Mouse (Mus musculus) MEL (cell line): Measurements from ENCODE around the gene Apbb1ip. TPM values are rescaled to one million over a fixed set of nuclear protein-coding genes. Genes with fewer than 3 reads are reported as not detected.
"Not testable (repeated sequence)": the region's sequence is repeated elsewhere in the genome, so short reads cannot be mapped to it uniquely, and the experiment has no call there.

Experiments
- DNase-seq: peaks from one replicate; pipeline ENCODE4 v3.0.0; 2011; ENCODE audit warnings: low read depth, low spot score
- H3K27ac ChIP-seq: 2 replicates; pipeline ENCODE4 v1.5.1; 2012; ENCODE audit warnings: low read depth, mild to moderate bottlenecking, control low read depth, low read length, moderate library complexity; ENCODE audit not compliant: control insufficient read depth
- H3K27me3 ChIP-seq, 2 experiments: fragments of 150-350 bp in 1 of 2; sonication (generic) in 1 of 2; 2 replicates each; pipeline ENCODE4 v1.6.1; 2012; ENCODE audit warnings: low read length in 2 of 2, mild to moderate bottlenecking in 2 of 2, improper control_type of control experiment in 1 of 2, moderate library complexity in 1 of 2; ENCODE audit not compliant: insufficient read depth in 2 of 2, control insufficient read depth in 1 of 2
- H3K36me3 ChIP-seq, 2 experiments: 2 replicates each; pipeline ENCODE4 v1.6.1; 2012 to 2014; ENCODE audit warnings: low read length in 2 of 2, improper control_type of control experiment in 1 of 2, inconsistent platforms in 1 of 2, mild to moderate bottlenecking in 1 of 2; ENCODE audit not compliant: insufficient read depth in 2 of 2, control insufficient read depth in 1 of 2
- H3K4me1 ChIP-seq, 2 experiments: fragments of 150-350 bp in 1 of 2; sonication (generic) in 1 of 2; 2 replicates each; pipeline ENCODE4 v1.6.1; 2012; ENCODE audit warnings: low read length in 2 of 2, improper control_type of control experiment in 1 of 2, mild to moderate bottlenecking in 1 of 2; ENCODE audit not compliant: insufficient read depth in 2 of 2, control insufficient read depth in 1 of 2
- H3K4me3 ChIP-seq, 2 experiments: fragments of 150-350 bp in 1 of 2; sonication (generic) in 1 of 2; 2 replicates each; pipeline ENCODE4 v1.5.1; 2012; ENCODE audit warnings: low read depth in 2 of 2, low read length in 2 of 2, mild to moderate bottlenecking in 2 of 2, moderate library complexity in 2 of 2, control low read depth in 1 of 2, improper control_type of control experiment in 1 of 2; ENCODE audit not compliant: control insufficient read depth in 1 of 2, insufficient read depth in 1 of 2
- H3K79me2 ChIP-seq: 2 replicates; pipeline ENCODE4 v1.6.1; 2012; ENCODE audit warnings: mild to moderate bottlenecking, low read length, moderate library complexity; ENCODE audit not compliant: control insufficient read depth, poor library complexity, insufficient read depth
- H3K9ac ChIP-seq: 2 replicates; pipeline ENCODE4 v1.6.1; 2012; ENCODE audit warnings: low read depth, mild to moderate bottlenecking, control low read depth, low read length, moderate library complexity; ENCODE audit not compliant: control insufficient read depth, poor library complexity, severe bottlenecking
- H3K9me3 ChIP-seq: fragments of 150-350 bp; sonication (generic); replicated peaks from 2 replicates; pipeline ENCODE4 v1.6.1; 2012; ENCODE audit warnings: mild to moderate bottlenecking, low read length, improper control_type of control experiment, moderate library complexity; ENCODE audit not compliant: insufficient read depth
- CHD1 ChIP-seq: IDR thresholded peaks from 2 replicates; pipeline ENCODE4 v1.6.1; 2012; ENCODE audit warnings: low read depth, mild to moderate bottlenecking, inconsistent platforms, low read length, improper control_type of control experiment
- CTCF ChIP-seq, 3 experiments: IDR thresholded peaks in 2 of 3; conservative IDR thresholded peaks in 1 of 3; 2 replicates each; pipeline ENCODE4 v1.5.1; 2011 to 2012; ENCODE audit warnings: low read length in 3 of 3, low read depth in 2 of 3, mild to moderate bottlenecking in 2 of 3, improper control_type of control experiment in 1 of 3, inconsistent platforms in 1 of 3, mixed read lengths in 1 of 3, moderate library complexity in 1 of 3; ENCODE audit not compliant: control insufficient read depth in 1 of 3, insufficient read depth in 1 of 3, poor library complexity in 1 of 3, severe bottlenecking in 1 of 3
- ELF1 ChIP-seq: IDR thresholded peaks from 2 replicates; pipeline ENCODE4 v1.6.1; 2014; ENCODE audit warnings: low read depth, mild to moderate bottlenecking, inconsistent platforms, low read length, improper control_type of control experiment, moderate library complexity
- GABPA ChIP-seq: IDR thresholded peaks from 2 replicates; pipeline ENCODE4 v1.6.1; 2012; ENCODE audit warnings: low read depth, mild to moderate bottlenecking, inconsistent platforms, low read length, improper control_type of control experiment, moderate library complexity
- HCFC1 ChIP-seq: IDR thresholded peaks from 2 replicates; pipeline ENCODE4 v1.6.1; 2012; ENCODE audit warnings: low read depth, mild to moderate bottlenecking, inconsistent platforms, low read length, improper control_type of control experiment, moderate library complexity
- MEF2A ChIP-seq: IDR thresholded peaks from 2 replicates; pipeline ENCODE4 v1.6.1; 2014; ENCODE audit warnings: low read depth, mild to moderate bottlenecking, inconsistent platforms, low read length, improper control_type of control experiment; ENCODE audit not compliant: poor library complexity, insufficient replicate concordance, severe bottlenecking; ENCODE audit errors: extremely low read depth
- MXI1 ChIP-seq: IDR thresholded peaks from 2 replicates; pipeline ENCODE4 v1.6.1; 2011; ENCODE audit warnings: mild to moderate bottlenecking, low read depth, low read length, improper control_type of control experiment
- NELFE ChIP-seq: IDR thresholded peaks from 2 replicates; pipeline ENCODE4 v1.6.1; 2011; ENCODE audit warnings: low read depth, low read length, improper control_type of control experiment
- POLR2A ChIP-seq, 2 experiments: IDR thresholded peaks; 2 replicates each; pipeline ENCODE4 v1.6.1; 2011 to 2012; ENCODE audit warnings: low read length in 2 of 2, mild to moderate bottlenecking in 2 of 2, control low read depth in 1 of 2, improper control_type of control experiment in 1 of 2, low read depth in 1 of 2, moderate library complexity in 1 of 2; ENCODE audit not compliant: control insufficient read depth in 1 of 2, insufficient read depth in 1 of 2, poor library complexity in 1 of 2
- RAD21 ChIP-seq: IDR thresholded peaks from 2 replicates; pipeline ENCODE4 v1.6.1; 2011; ENCODE audit warnings: mild to moderate bottlenecking, low read depth, low read length, improper control_type of control experiment
- SIN3A ChIP-seq: IDR thresholded peaks from 2 replicates; pipeline ENCODE4 v1.6.1; 2012; ENCODE audit warnings: low read length, improper control_type of control experiment, inconsistent platforms
- SMC3 ChIP-seq: IDR thresholded peaks from 2 replicates; pipeline ENCODE4 v1.6.1; 2011; ENCODE audit warnings: low read depth, low read length, improper control_type of control experiment
- TBP ChIP-seq: IDR thresholded peaks from 2 replicates; pipeline ENCODE4 v1.8.0; 2011; ENCODE audit warnings: low read depth, low read length, improper control_type of control experiment
- TCF12 ChIP-seq: IDR thresholded peaks from 2 replicates; pipeline ENCODE4 v1.6.1; 2014; ENCODE audit warnings: low read depth, mild to moderate bottlenecking, inconsistent platforms, low read length, improper control_type of control experiment, moderate library complexity
- UBTF ChIP-seq: IDR thresholded peaks from 2 replicates; pipeline ENCODE4 v1.6.1; 2012; ENCODE audit warnings: low read depth, mild to moderate bottlenecking, inconsistent platforms, low read length, improper control_type of control experiment, moderate library complexity, borderline replicate concordance; ENCODE audit not compliant: insufficient read depth
- USF2 ChIP-seq, 2 experiments: IDR thresholded peaks; 2 replicates each; pipeline ENCODE4 v1.6.1; 2011 to 2012; ENCODE audit warnings: improper control_type of control experiment in 2 of 2, low read length in 2 of 2, borderline replicate concordance in 1 of 2, inconsistent platforms in 1 of 2, low read depth in 1 of 2, mild to moderate bottlenecking in 1 of 2; ENCODE audit not compliant: insufficient read depth in 1 of 2
- ZC3H11A ChIP-seq: IDR thresholded peaks from 2 replicates; pipeline ENCODE4 v1.6.1; 2012; ENCODE audit warnings: low read depth, mild to moderate bottlenecking, inconsistent platforms, low read length, improper control_type of control experiment
- polyA plus RNA-seq, 2 experiments: library from polyadenylated mRNA; stranded (reverse) in 1 of 2; unstranded in 1 of 2; fragments of >175 nt in 1 of 2; fragments of >200 nt in 1 of 2; gene quantifications; 2 replicates each; pipeline versions ENCODE4 v1.2.1 to v1.2.4; 2012; ENCODE audit warnings: low replicate concordance in 2 of 2, low read depth in 1 of 2; ENCODE audit not compliant: insufficient read length in 2 of 2, insufficient read depth in 1 of 2, missing spikeins in 1 of 2
- total RNA-seq: library from RNA; depleted of rRNA; stranded (reverse); fragments of 300-350 nt; gene quantifications from 2 replicates; pipeline ENCODE4 v1.2.3, GENCODE M21; 2012

The Apbb1ip gene
- total and polyA plus RNA-seq, 3 experiments, result 7.4 to 60.7 TPM; not detected in 1

DNA sequence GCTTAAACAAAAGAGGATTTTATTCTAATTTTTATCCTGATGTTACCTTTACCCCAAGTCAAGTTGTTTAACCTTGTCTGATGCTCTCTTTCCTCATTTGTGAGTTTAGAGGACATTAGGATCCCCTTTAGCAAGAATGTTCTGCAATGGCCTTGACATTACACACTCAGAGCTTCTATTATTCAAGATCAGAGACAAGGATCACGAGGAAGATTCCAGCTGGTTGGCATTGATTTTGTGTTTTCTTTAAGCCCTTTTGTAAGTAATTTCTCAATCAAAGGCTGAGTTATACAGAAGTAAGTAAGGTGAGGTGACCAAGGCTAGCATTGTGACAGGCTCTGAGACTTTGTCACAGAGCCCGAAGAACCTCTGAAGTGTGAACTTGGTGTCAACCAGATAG is 88.3 kb downstream of the Apbb1ip start:
- no peaks in the 10 kb centered on the region for H3K79me2 ChIP-seq
- H3K9me3 ChIP-seq, result no peaks in the 10 kb centered on the region
- no peak overlapping the region for H3K4me3 ChIP-seq
- peaks cover 0 to 13% of the 10 kb centered on the region in 2 experiments; a peak in 3 of 4 replicates for H3K36me3 ChIP-seq
- DNase-seq, result no peak
- H3K27me3 ChIP-seq, result no peaks in the 10 kb centered on the region
- TF ChIP-seq CTCF (IDR thresholded peaks at IDR 0.05 in 2 of 3, conservative IDR thresholded peaks at IDR 0.05 in 1 of 3; ENCODE audit: control insufficient read depth in 1 of 3, insufficient read depth in 1 of 3, low read depth in 2 of 3, low read length in 3 of 3, poor library complexity in 1 of 3, severe bottlenecking in 1 of 3), result no peak
- TF ChIP-seq CHD1, result no peak
- TF ChIP-seq MEF2A, result no peak
- TF ChIP-seq TBP, result no peak
- no peak for TF ChIP-seq SIN3A
- no peak for TF ChIP-seq HCFC1
- TF ChIP-seq USF2 (IDR thresholded peaks at IDR 0.05; ENCODE audit: borderline replicate concordance in 1 of 2, insufficient read depth in 1 of 2, low read depth in 1 of 2, low read length in 2 of 2), result no peak
- no peak for TF ChIP-seq POLR2A (IDR thresholded peaks at IDR 0.05; ENCODE audit: control insufficient read depth in 1 of 2, insufficient read depth in 1 of 2, low read depth in 1 of 2, low read length in 2 of 2, poor library complexity in 1 of 2)
- TF ChIP-seq GABPA, result no peak
- TF ChIP-seq ELF1, result no peak
- no peak for TF ChIP-seq NELFE
- TF ChIP-seq, all 39 proteins: peak for 0
- Histone ChIP-seq H3K9ac (no peak overlapping the region), H3K27ac (no peak overlapping the region), H3K4me1 (no peaks in the 10 kb centered on the region)

DNA sequence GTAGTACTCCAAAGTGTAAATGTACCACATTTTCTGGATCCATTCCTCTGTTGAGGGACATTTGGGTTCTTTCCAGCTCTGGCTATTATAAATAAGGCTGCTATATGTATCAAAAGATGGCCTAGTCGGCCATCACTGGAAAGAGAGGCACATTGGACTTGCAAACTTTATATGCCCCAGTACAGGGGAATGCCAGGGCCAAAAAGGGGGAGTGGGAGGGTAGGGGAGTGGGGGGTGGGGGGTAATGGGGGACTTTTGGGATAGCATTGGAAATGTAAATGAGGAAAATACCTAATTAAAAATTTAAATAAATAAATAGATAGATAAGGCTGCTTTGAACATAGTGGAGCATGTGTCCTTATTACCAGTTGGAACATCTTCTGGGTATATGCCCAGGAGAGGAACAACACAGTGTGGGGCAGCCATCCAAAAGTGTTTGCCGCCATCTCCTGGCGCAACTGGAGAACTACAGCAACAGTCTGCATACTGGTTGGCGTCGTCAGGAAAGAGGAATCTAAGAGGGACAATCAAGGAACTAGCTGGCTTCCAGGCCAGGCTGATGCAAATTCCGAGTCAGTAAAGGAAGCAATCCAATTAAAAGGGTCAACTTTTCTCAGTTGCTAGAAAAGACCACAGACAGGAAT is 90.6 kb downstream of the Apbb1ip start:
- not testable (repeated sequence) for H3K4me3 ChIP-seq, H3K27me3 ChIP-seq, H3K79me2 ChIP-seq, H3K27ac ChIP-seq, H3K9me3 ChIP-seq, H3K9ac ChIP-seq, H3K4me1 ChIP-seq
- peak; percentile 86 for TF ChIP-seq ZC3H11A
- peak; percentile 88 for TF ChIP-seq SMC3
- peak; percentile 86 for TF ChIP-seq RAD21
- TF ChIP-seq CTCF (IDR thresholded peaks at IDR 0.05 in 2 of 3, conservative IDR thresholded peaks at IDR 0.05 in 1 of 3; ENCODE audit: control insufficient read depth in 1 of 3, insufficient read depth in 1 of 3, low read depth in 2 of 3, low read length in 3 of 3, poor library complexity in 1 of 3, severe bottlenecking in 1 of 3), result peak; percentile 69 to 87 (median 85)
- peaks cover 0 to 15% of the 10 kb centered on the region in 2 experiments; a peak in 2 of 4 replicates for H3K36me3 ChIP-seq
- DNase-seq, result peak; percentile 86

DNA sequence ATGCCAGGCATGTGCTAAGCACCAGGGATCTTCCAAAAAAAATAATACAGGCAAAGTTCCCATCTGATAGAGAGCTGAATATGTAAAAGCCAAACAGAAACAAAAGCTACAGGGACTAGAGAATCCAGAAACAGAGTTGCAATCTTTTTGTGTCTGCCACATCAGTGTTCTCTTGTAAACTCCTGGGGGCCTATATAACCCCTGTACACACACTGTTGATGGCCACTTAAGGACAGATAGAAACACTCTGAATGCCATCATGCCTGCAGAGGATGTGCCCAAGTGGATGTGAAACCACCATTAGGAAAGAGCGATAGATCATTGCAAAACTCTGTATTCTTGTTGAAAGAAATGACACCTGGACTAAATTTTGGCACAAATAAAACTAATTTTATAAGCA is 91.9 kb downstream of the Apbb1ip start:
- H3K9ac ChIP-seq, result no peak overlapping the region
- no peaks in the 10 kb centered on the region for H3K79me2 ChIP-seq
- H3K27me3 ChIP-seq, result no peaks in the 10 kb centered on the region
- no peaks in the 10 kb centered on the region for H3K9me3 ChIP-seq
- no peak for DNase-seq
- no peaks in the 10 kb centered on the region for H3K4me1 ChIP-seq
- no peak overlapping the region for H3K27ac ChIP-seq
- peaks cover 0 to 17% of the 10 kb centered on the region in 2 experiments; a peak in 2 of 4 replicates for H3K36me3 ChIP-seq
- H3K4me3 ChIP-seq, result no peak overlapping the region
- TF ChIP-seq POLR2A (IDR thresholded peaks at IDR 0.05; ENCODE audit: control insufficient read depth in 1 of 2, insufficient read depth in 1 of 2, low read depth in 1 of 2, low read length in 2 of 2, poor library complexity in 1 of 2) (no peak), TBP (no peak), TCF12 (no peak), MEF2A (no peak), MXI1 (no peak), UBTF (no peak)
